8 mouse cellular contexts compared by ENCODE assay signal in the genomic region with DNA sequence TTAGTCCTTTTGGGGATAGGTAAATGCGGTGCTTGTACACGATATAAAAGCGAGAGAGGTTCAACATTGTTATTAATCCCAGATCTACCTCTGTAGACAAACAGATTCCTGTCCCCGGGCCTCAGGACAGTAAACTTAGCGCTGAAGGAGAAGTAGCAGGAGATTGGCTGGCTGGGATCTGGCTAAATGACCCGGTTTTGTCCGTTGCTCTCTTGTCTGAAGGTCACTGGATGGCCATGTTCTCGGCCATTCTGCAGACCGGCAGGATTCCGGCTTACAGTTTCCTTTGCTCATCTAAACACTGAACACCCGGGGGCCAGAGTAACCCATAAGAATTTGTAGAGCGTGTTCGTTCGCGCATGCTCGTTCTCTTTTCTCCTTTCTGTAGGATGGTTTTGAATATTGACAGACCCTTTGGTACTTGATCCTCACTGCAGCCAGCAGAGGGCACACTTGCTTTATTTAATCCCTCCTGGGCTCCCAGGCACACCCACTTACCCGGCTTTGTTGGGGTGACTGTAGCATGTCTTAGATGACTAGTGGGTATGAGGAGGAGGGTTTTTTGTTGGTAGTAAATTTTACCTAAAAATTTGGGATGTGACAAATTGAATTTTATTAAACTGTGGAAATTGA. TPM values are rescaled to one million over a fixed set of nuclear protein-coding genes. Genes with fewer than 3 reads are reported as not detected.
DNase-seq lines count a peak whose midpoint lies in the region; ATAC-seq and TF ChIP-seq lines count a peak whose summit lies in the region.

No protein-coding gene starts in this region.

- peak; percentile 71 for ATAC-seq in activated CD4-positive, CD25-positive, alpha-beta regulatory T cell, adult 4 months
- peak; percentile 80 for ATAC-seq in inflammation-experienced regulatory T-cells, adult 6 months
- peak; percentile 89 for ATAC-seq in megakaryocyte progenitor cell, adult 5-6 weeks (replicated peaks; ENCODE audit: poor library complexity)

- no peak for TF ChIP-seq POLR2A in cortical plate, adult 2 months (IDR thresholded peaks at IDR 0.05; ENCODE audit: extremely low read depth, insufficient read depth, low read length)

- intact Hi-C loops in left cerebral cortex, postnatal 10 days (cut with DNase I) = loop anchor here (1.0 to 5.0 kb wide), 2 partner anchors 703 to 1007 kb away; no protein-coding TSS in a partner anchor

- H3K27ac ChIP-seq in cortical plate, adult 2 months (ENCODE audit: insufficient read depth, low read length) = no peak overlapping the region

- peak overlapping the region; percentile 32; the same call in 1 of the 2 replicates for H3K4me3 ChIP-seq in cortical plate, adult 2 months (ENCODE audit: insufficient read depth, low read length)

- H3K4me1 ChIP-seq in cortical plate, adult 2 months (ENCODE audit: control insufficient read depth, insufficient read depth, low read length) = no peaks in the 10 kb centered on the region

- DNase-seq in gastrocnemius, postnatal 25 days = peak; percentile 49
- peak; percentile 83 to 89 for DNase-seq in left cerebral cortex, postnatal 10 days (ENCODE audit: extremely low spot score in 1 of 2, low spot score in 2 of 2)
- peak; percentile 92 to 93 for DNase-seq in right cerebral cortex, adult 2 months (ENCODE audit: low spot score in 2 of 2)
- peak; percentile 53 for DNase-seq in urinary bladder, adult 2 months (ENCODE audit: low spot score)

- TF ChIP-seq CTCF in cortical plate, adult 2 months (IDR thresholded peaks at IDR 0.05; ENCODE audit: extremely low read depth, insufficient read depth, low read length) = peak; percentile 84

RNA-seq across cellular contexts. Expression of a gene that starts 6.0 kb away (rescaled TPM):
- polyA plus RNA-seq in activated CD4-positive, CD25-positive, alpha-beta regulatory T cell, adult 4 months (2017; shearing (Covaris generic)) = 1 to 10 TPM; 3.0 to 3.8 TPM
- polyA plus RNA-seq in cortical plate, adult 2 months (2012; rRNA removed) = 284 and 308 TPM in 2 replicates
- total RNA-seq in gastrocnemius, postnatal 25 days (2021) = 1 to 10 TPM; 1.6 to 1.8 TPM
- 1 to 10 TPM; 1.7 to 4.6 (median 3.3) TPM for polyA plus RNA-seq in inflammation-experienced regulatory T-cells, adult 6 months (2017; shearing (Covaris generic))
- total RNA-seq in left cerebral cortex, postnatal 10 days (2021) = 100 to 1,000 TPM; 492 to 530 TPM
- 2.5 and 3.1 TPM in 2 replicates for total RNA-seq in megakaryocyte progenitor cell, adult 5-6 weeks (2015)
- total RNA-seq in megakaryocyte progenitor cell, adult 5-6 weeks (2017) = 2.6 and 4.0 TPM in 2 replicates
- polyA plus RNA-seq in urinary bladder, adult 2 months (2012; rRNA removed) = 7.4 and 9.3 TPM in 2 replicates

RNA-seq across cellular contexts. Expression of a gene that starts 36.7 kb away (rescaled TPM):
- 10 to 100 TPM; 76.8 to 77.4 TPM for polyA plus RNA-seq in activated CD4-positive, CD25-positive, alpha-beta regulatory T cell, adult 4 months (2017; shearing (Covaris generic))
- polyA plus RNA-seq in cortical plate, adult 2 months (2012; rRNA removed) = 160 and 173 TPM in 2 replicates
- 1 to 10 TPM; 8.0 to 8.2 TPM for total RNA-seq in gastrocnemius, postnatal 25 days (2021)
- polyA plus RNA-seq in inflammation-experienced regulatory T-cells, adult 6 months (2017; shearing (Covaris generic)) = 100 to 1,000 TPM in 1 of 3 experiments, 10 to 100 TPM in 2; 58.3 to 103 (median 64.1) TPM
- total RNA-seq in left cerebral cortex, postnatal 10 days (2021) = 10 to 100 TPM; 90.1 to 93.4 TPM
- total RNA-seq in megakaryocyte progenitor cell, adult 5-6 weeks (2015) = 47.2 and 54.0 TPM in 2 replicates
- total RNA-seq in megakaryocyte progenitor cell, adult 5-6 weeks (2017) = 38.6 and 39.3 TPM in 2 replicates
- 99.2 and 113 TPM in 2 replicates for polyA plus RNA-seq in urinary bladder, adult 2 months (2012; rRNA removed)

Comparison
In these comparisons a context has a peak if more than half of its experiments do, and no peak if none do; other contexts are left out.
1. RNA of a gene that starts 6.0 kb away (polyA plus RNA-seq): 284 to 308 TPM in cortical plate, adult 2 months; 7.4 to 9.3 TPM in urinary bladder, adult 2 months, 3.0 to 3.8 TPM in activated CD4-positive, CD25-positive, alpha-beta regulatory T cell, adult 4 months and 1.7 to 4.6 TPM in inflammation-experienced regulatory T-cells, adult 6 months; every median in the first group is over 10 times any median in the second.
2. Peak in every context shown above with its lines, with median percentiles within 50 percentile points of each other: ATAC-seq and DNase-seq.